Mouse (Mus musculus): Measurements from ENCODE around the gene Nnat. TPM values are rescaled to one million over a fixed set of nuclear protein-coding genes. Genes with fewer than 3 reads are reported as not detected.
A peak's percentile ranks its signal among the peaks of the same experiment; 100 is the strongest.

The Nnat gene
- polyA plus RNA-seq (2014; fragmentation: Nextera tagmentation; extraction: Ambion mirVana), result 410 and 452 TPM in 2 replicates

DNA sequence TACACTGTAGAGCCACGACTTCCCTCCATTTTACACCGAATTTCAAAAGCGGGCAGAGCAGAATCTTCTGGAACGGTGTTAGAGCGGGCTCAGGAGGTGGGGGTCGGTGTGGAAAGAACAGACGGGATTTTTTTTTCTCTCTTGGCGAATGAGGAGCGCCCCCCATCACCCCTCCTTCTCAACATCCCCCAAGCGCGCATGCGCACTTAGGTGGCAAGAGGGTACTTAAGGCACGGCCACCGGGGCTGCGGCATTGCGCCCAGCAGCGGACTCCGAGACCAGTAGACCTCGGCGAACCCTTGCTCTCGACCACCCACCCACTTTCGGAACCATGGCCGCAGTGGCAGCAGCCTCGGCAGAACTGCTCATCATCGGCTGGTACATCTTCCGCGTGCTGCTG is at the start of gene Nnat:
TSS of gene Nnat (plus strand) at position 221 of the 400 bp plus-strand sequence.
- Histone ChIP-seq H3K9me3 (ENCODE audit: control insufficient read depth, low read length) (peaks cover 41% of the 10 kb centered on the region), H3K27ac (ENCODE audit: low read depth) (peak within 1 kb of the TSS; percentile 51), H3K4me2 (ENCODE audit: low read length) (peak within 1 kb of the TSS; percentile 50), H3K9ac (ENCODE audit: low read length) (peak within 1 kb of the TSS; percentile 49), H3K4me1 (replicated peaks; ENCODE audit: control insufficient read depth, insufficient read depth, low read length) (peaks cover 4% of the 10 kb centered on the region), H3K27me3 (replicated peaks; ENCODE audit: control insufficient read depth, insufficient read depth, low read length) (no peaks in the 10 kb centered on the region), H3K4me3 (ENCODE audit: low read depth, low read length) (peak within 1 kb of the TSS; percentile 35), H3K36me3 (ENCODE audit: control insufficient read depth, insufficient read depth, low read length) (peaks cover 43% of the 10 kb centered on the region)
- DNase-seq (ENCODE audit: low spot score) (peak; percentile 84), ATAC-seq (replicated peaks; ENCODE audit: low FRiP score, low TSS enrichment, low read depth) (peak; percentile 41)
- 53% methylated on average over 27 of the region's 27 CpGs for WGBS

DNA sequence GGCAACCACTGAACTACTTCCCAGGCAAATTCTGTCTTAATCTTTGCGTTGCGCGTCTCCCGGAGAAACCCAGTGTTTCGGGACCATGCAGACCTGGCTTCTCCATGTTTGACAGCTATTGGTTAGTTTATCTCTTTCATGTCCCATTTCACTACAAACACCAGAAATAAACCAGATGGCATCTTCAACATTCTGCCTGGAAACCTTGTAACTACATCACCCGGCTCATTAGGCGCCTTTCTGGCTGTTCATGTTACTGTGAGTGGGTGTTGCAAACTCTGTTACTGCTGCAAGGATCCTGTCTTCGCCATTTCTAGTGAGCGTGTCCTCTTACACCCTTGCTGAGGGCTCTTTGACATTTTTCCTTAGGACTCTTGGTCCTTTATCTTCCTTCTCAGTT is 47.0 kb upstream of the Nnat start:
- no peaks in the 10 kb centered on the region for H3K9me3 ChIP-seq (ENCODE audit: control insufficient read depth, low read length)
- ATAC-seq (replicated peaks; ENCODE audit: low FRiP score, low TSS enrichment, low read depth), result no peak
- no peak overlapping the region for H3K9ac ChIP-seq (ENCODE audit: low read length)
- WGBS, result 81% methylated on average over 9 of the region's 9 CpGs
- H3K27ac ChIP-seq (ENCODE audit: low read depth), result no peak overlapping the region
- H3K4me3 ChIP-seq (ENCODE audit: low read depth, low read length), result no peak overlapping the region
- no peak for DNase-seq (ENCODE audit: low spot score)
- H3K4me2 ChIP-seq (ENCODE audit: low read length), result no peak overlapping the region
- H3K36me3 ChIP-seq (ENCODE audit: control insufficient read depth, insufficient read depth, low read length), result no peaks in the 10 kb centered on the region
- 0 out of 2 replicates have a peak, but pooled peaks cover 4% of the 10 kb centered on the region for H3K27me3 ChIP-seq (replicated peaks; ENCODE audit: control insufficient read depth, insufficient read depth, low read length)
- H3K4me1 ChIP-seq (replicated peaks; ENCODE audit: control insufficient read depth, insufficient read depth, low read length), result 0 out of 2 replicates have a peak, but pooled peaks cover 3% of the 10 kb centered on the region

DNA sequence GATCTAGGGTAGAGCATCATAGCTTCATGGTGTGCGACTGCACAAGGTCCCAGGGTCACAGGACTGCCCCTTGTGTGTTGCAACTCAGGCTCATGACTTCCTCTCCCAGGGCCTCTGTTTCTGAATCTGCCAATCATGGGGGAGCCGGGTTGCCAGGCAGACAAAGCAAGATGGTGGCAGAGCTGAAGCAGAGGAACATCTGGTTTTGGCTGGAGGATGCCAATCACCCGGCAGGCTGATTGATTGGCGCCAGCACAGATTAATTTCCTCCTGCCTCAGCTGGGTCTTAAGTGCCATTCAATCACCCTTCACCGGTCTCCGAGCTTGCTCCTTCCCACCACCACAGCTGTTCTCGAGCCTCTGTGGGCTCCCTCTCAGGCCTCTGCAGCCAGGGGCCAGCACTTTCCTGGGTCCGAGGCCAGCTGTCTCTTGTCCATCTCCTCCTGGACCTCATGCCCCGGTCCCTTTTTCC is 46.1 kb upstream of the Nnat start:
- H3K36me3 ChIP-seq (ENCODE audit: control insufficient read depth, insufficient read depth, low read length), result no peaks in the 10 kb centered on the region
- no peak overlapping the region for H3K27ac ChIP-seq (ENCODE audit: low read depth)
- H3K4me1 ChIP-seq (replicated peaks; ENCODE audit: control insufficient read depth, insufficient read depth, low read length), result 0 out of 2 replicates have a peak, but pooled peaks cover 3% of the 10 kb centered on the region
- no peak overlapping the region for H3K4me2 ChIP-seq (ENCODE audit: low read length)
- no peaks in the 10 kb centered on the region for H3K9me3 ChIP-seq (ENCODE audit: control insufficient read depth, low read length)
- no peak for ATAC-seq (replicated peaks; ENCODE audit: low FRiP score, low TSS enrichment, low read depth)
- no peak overlapping the region for H3K9ac ChIP-seq (ENCODE audit: low read length)
- DNase-seq (ENCODE audit: low spot score), result no peak
- WGBS, result 50% methylated on average over 9 of the region's 9 CpGs
- H3K27me3 ChIP-seq (replicated peaks; ENCODE audit: control insufficient read depth, insufficient read depth, low read length), result 0 out of 2 replicates have a peak, but pooled peaks cover 3% of the 10 kb centered on the region
- H3K4me3 ChIP-seq (ENCODE audit: low read depth, low read length), result no peak overlapping the region

DNA sequence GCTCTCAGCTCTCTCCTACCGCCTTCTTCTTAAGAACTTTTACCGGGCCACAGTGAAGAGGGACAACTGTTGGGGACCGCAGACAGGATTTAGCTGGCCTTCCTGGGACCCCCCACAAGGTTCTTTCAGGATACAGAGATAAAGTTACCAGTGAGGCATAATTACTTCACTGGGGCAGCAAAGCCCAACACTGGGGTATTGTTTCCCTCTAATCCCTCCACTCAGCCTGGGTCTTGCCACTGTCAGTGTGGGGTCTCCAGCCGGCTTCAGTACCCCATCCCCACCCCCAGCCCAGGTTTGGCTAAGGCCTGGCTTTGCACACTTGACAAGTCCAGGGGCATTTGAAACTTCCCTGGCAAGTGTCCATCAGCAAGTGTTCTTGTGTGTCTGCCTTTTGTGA is 45.5 kb upstream of the Nnat start:
- no peaks in the 10 kb centered on the region for H3K36me3 ChIP-seq (ENCODE audit: control insufficient read depth, insufficient read depth, low read length)
- WGBS, result 32% methylated on average over 4 of the region's 4 CpGs
- ATAC-seq (replicated peaks; ENCODE audit: low FRiP score, low TSS enrichment, low read depth) (no peak), DNase-seq (ENCODE audit: low spot score) (no peak)
- 0 out of 2 replicates have a peak, but pooled peaks cover 3% of the 10 kb centered on the region for H3K27me3 ChIP-seq (replicated peaks; ENCODE audit: control insufficient read depth, insufficient read depth, low read length)
- no peak overlapping the region for H3K9ac ChIP-seq (ENCODE audit: low read length)
- no peak overlapping the region for H3K27ac ChIP-seq (ENCODE audit: low read depth)
- H3K9me3 ChIP-seq (ENCODE audit: control insufficient read depth, low read length), result no peaks in the 10 kb centered on the region
- H3K4me2 ChIP-seq (ENCODE audit: low read length), result no peak overlapping the region
- 0 out of 2 replicates have a peak, but pooled peaks cover 3% of the 10 kb centered on the region for H3K4me1 ChIP-seq (replicated peaks; ENCODE audit: control insufficient read depth, insufficient read depth, low read length)
- no peak overlapping the region for H3K4me3 ChIP-seq (ENCODE audit: low read depth, low read length)

DNA sequence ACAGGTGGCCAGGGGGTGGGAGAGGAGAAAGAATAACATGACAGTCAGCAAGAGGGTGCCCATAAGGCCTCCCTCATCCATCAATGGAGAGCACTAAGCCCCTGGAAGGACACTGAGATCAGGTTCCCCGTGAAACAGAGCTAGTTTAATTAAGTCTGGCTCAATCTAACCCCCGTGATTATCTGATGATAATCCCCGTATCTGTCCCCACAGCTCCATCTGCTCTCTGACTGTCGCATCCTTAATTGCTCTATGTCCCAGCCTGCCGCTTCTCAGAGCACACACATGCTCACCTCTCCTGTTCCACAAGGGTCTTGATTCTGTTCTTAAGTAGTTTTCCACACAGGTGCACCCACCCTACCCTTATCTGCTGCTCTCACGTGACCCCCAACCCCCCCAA is 42.4 kb upstream of the Nnat start:
- no peaks in the 10 kb centered on the region for H3K36me3 ChIP-seq (ENCODE audit: control insufficient read depth, insufficient read depth, low read length)
- DNase-seq (ENCODE audit: low spot score), result no peak
- no peaks in the 10 kb centered on the region for H3K9me3 ChIP-seq (ENCODE audit: control insufficient read depth, low read length)
- H3K4me1 ChIP-seq (replicated peaks; ENCODE audit: control insufficient read depth, insufficient read depth, low read length), result 0 out of 2 replicates have a peak, but pooled peaks cover 3% of the 10 kb centered on the region
- ATAC-seq (replicated peaks; ENCODE audit: low FRiP score, low TSS enrichment, low read depth), result no peak
- no peak overlapping the region for H3K4me3 ChIP-seq (ENCODE audit: low read depth, low read length)
- H3K9ac ChIP-seq (ENCODE audit: low read length), result no peak overlapping the region
- H3K27me3 ChIP-seq (replicated peaks; ENCODE audit: control insufficient read depth, insufficient read depth, low read length), result 0 out of 2 replicates have a peak, but pooled peaks cover 3% of the 10 kb centered on the region
- WGBS, result 64% methylated on average over 6 of the region's 6 CpGs
- no peak overlapping the region for H3K27ac ChIP-seq (ENCODE audit: low read depth)
- no peak overlapping the region for H3K4me2 ChIP-seq (ENCODE audit: low read length)

DNA sequence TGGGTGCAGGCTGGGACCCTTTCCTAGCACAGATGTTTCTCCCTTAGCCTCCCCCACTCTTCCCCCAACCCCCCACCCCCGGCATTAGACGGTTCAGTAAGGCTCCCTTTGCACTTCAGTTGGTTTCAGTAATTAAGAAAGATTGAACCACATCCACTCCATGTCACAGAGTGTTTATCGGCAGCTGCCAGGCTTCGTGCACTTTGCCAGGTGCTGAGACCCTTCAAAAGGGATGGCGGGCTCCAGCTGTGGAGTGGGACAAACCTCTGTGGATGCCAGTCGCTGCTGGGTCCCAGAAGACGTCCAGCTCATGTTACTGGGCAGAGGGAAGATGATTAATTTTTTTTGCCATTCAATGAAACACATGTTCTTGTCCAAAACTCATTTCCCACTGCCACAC is 41.4 kb upstream of the Nnat start:
- ATAC-seq (replicated peaks; ENCODE audit: low FRiP score, low TSS enrichment, low read depth) (no peak), DNase-seq (ENCODE audit: low spot score) (no peak)
- 50% methylated on average over 7 of the region's 7 CpGs for WGBS
- Histone ChIP-seq H3K27ac (ENCODE audit: low read depth) (no peak overlapping the region), H3K9ac (ENCODE audit: low read length) (no peak overlapping the region), H3K4me1 (replicated peaks; ENCODE audit: control insufficient read depth, insufficient read depth, low read length) (0 out of 2 replicates have a peak, but pooled peaks cover 3% of the 10 kb centered on the region), H3K36me3 (ENCODE audit: control insufficient read depth, insufficient read depth, low read length) (no peaks in the 10 kb centered on the region), H3K27me3 (replicated peaks; ENCODE audit: control insufficient read depth, insufficient read depth, low read length) (0 out of 2 replicates have a peak, but pooled peaks cover 3% of the 10 kb centered on the region), H3K4me2 (ENCODE audit: low read length) (no peak overlapping the region), H3K9me3 (ENCODE audit: control insufficient read depth, low read length) (no peaks in the 10 kb centered on the region), H3K4me3 (ENCODE audit: low read depth, low read length) (no peak overlapping the region)

DNA sequence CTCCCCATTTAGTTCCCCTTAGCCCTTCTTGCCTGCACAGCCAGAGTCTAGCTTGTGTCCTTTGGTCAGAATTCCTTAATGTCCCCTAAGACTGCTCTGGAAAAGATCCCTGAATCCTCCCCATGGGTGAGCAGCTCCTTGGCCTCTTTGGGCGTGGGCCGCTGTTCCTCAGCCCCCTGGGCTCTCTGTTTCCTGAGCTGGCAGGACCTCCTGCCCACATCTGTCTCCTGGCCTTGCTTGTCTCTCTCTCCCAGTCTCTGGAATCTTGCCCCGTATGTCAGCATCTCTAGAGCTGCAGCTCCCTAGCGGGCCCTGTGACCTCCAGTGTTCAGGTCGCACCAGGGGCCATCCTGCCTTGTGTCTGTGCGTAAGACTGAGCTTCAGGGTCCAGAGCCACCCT is 40.4 kb upstream of the Nnat start:
- Histone ChIP-seq H3K27ac (ENCODE audit: low read depth) (no peak overlapping the region), H3K4me2 (ENCODE audit: low read length) (no peak overlapping the region), H3K9ac (ENCODE audit: low read length) (no peak overlapping the region), H3K4me1 (replicated peaks; ENCODE audit: control insufficient read depth, insufficient read depth, low read length) (no peaks in the 10 kb centered on the region), H3K36me3 (ENCODE audit: control insufficient read depth, insufficient read depth, low read length) (no peaks in the 10 kb centered on the region), H3K27me3 (replicated peaks; ENCODE audit: control insufficient read depth, insufficient read depth, low read length) (no peaks in the 10 kb centered on the region), H3K4me3 (ENCODE audit: low read depth, low read length) (no peak overlapping the region), H3K9me3 (ENCODE audit: control insufficient read depth, low read length) (no peaks in the 10 kb centered on the region)
- no peak for ATAC-seq (replicated peaks; ENCODE audit: low FRiP score, low TSS enrichment, low read depth)
- no peak for DNase-seq (ENCODE audit: low spot score)
- 60% methylated on average over 6 of the region's 6 CpGs for WGBS

DNA sequence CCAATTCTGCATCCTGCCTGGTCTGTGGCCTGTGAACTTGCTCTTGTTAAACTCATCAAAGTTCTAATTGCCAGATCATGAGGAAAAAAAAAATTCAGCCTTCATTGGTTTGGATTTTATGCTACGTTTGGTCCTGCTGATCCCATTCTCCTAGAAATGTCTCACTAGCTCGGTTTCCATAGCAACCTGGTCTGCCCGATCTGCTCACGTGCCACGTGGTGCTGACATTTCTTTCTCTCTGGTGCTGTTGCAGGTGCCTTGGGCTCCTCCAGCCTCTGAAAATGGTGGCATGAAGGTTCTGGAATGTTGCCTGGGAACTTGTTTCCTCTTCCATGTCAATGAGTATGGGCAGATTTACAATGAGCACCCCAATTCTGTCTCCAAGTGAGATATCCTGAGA is 39.4 kb upstream of the Nnat start:
- WGBS, result 34% methylated on average over 5 of the region's 5 CpGs
- no peak overlapping the region for H3K27ac ChIP-seq (ENCODE audit: low read depth)
- DNase-seq (ENCODE audit: low spot score), result no peak
- H3K4me3 ChIP-seq (ENCODE audit: low read depth, low read length), result no peak overlapping the region
- no peaks in the 10 kb centered on the region for H3K36me3 ChIP-seq (ENCODE audit: control insufficient read depth, insufficient read depth, low read length)
- H3K27me3 ChIP-seq (replicated peaks; ENCODE audit: control insufficient read depth, insufficient read depth, low read length), result no peaks in the 10 kb centered on the region
- no peaks in the 10 kb centered on the region for H3K4me1 ChIP-seq (replicated peaks; ENCODE audit: control insufficient read depth, insufficient read depth, low read length)
- no peak overlapping the region for H3K4me2 ChIP-seq (ENCODE audit: low read length)
- no peak overlapping the region for H3K9ac ChIP-seq (ENCODE audit: low read length)
- no peaks in the 10 kb centered on the region for H3K9me3 ChIP-seq (ENCODE audit: control insufficient read depth, low read length)
- no peak for ATAC-seq (replicated peaks; ENCODE audit: low FRiP score, low TSS enrichment, low read depth)

DNA sequence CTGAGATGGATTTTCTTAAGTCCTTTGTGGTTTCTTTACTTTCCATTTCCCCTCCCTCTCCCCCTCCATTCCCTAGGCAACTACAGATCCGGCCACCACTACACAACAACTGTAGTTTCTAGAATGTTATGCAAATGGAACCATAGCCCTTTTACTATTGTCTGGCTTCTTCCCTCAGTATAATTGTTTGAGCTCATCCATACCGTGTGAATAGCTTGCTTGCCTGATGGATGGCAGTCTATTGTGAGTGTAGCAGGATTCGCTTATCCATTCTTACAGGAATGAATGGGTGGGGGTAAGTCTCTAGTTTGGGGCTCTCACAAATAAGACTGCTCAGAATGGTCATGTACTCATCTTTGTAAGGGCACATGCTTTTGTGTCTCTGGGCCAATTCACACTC is 37.3 kb upstream of the Nnat start:
- no peaks in the 10 kb centered on the region for H3K9me3 ChIP-seq (ENCODE audit: control insufficient read depth, low read length)
- no peaks in the 10 kb centered on the region for H3K4me1 ChIP-seq (replicated peaks; ENCODE audit: control insufficient read depth, insufficient read depth, low read length)
- no peak for ATAC-seq (replicated peaks; ENCODE audit: low FRiP score, low TSS enrichment, low read depth)
- H3K4me3 ChIP-seq (ENCODE audit: low read depth, low read length), result no peak overlapping the region
- WGBS, result 76% methylated on average over 3 of the region's 3 CpGs
- H3K9ac ChIP-seq (ENCODE audit: low read length), result no peak overlapping the region
- no peak overlapping the region for H3K4me2 ChIP-seq (ENCODE audit: low read length)
- no peak for DNase-seq (ENCODE audit: low spot score)
- H3K27ac ChIP-seq (ENCODE audit: low read depth), result no peak overlapping the region
- no peaks in the 10 kb centered on the region for H3K27me3 ChIP-seq (replicated peaks; ENCODE audit: control insufficient read depth, insufficient read depth, low read length)
- H3K36me3 ChIP-seq (ENCODE audit: control insufficient read depth, insufficient read depth, low read length), result no peaks in the 10 kb centered on the region

Measured in intestine, embryonic 14.5 days (tissue).